Mouse (Mus musculus) forebrain, embryonic 13.5 days (tissue): ENCODE measurements at regions not wholly inside any gene's neighbourhood (a gene's known extent, or its start where the extent isn't known, plus 50 kb on each side); places are given as distances from the start of the nearest gene placed in this dataset.
A peak's percentile ranks its signal among the peaks of the same experiment; 100 is the strongest.

Experiments
- ATAC-seq: fragments of 200-750 bp; cut with Nextera tagmentation; 2 replicates; pipeline ENCODE4 v1.8.0; 2017
- H3K27ac ChIP-seq: fragments of 300-500 bp; sonication (generic); 2 replicates; pipeline ENCODE4 v1.5.1; 2015; ENCODE audit warnings: inconsistent platforms, mild to moderate bottlenecking, moderate library complexity
- H3K27me3 ChIP-seq: fragments of 300-500 bp; sonication (generic); 2 replicates; pipeline ENCODE4 v1.6.1; 2015; ENCODE audit warnings: mild to moderate bottlenecking, inconsistent platforms
- H3K36me3 ChIP-seq: fragments of 300-500 bp; sonication (generic); 2 replicates; pipeline ENCODE4 v1.6.1; 2015; ENCODE audit warnings: mild to moderate bottlenecking, inconsistent platforms; ENCODE audit not compliant: poor library complexity, severe bottlenecking
- H3K4me1 ChIP-seq: fragments of 300-500 bp; sonication (generic); 2 replicates; pipeline ENCODE4 v1.6.1; 2015; ENCODE audit warnings: inconsistent platforms
- H3K4me2 ChIP-seq: fragments of 300-500 bp; sonication (generic); 2 replicates; pipeline ENCODE4 v1.6.1; 2015; ENCODE audit warnings: inconsistent platforms, mild to moderate bottlenecking, moderate library complexity
- H3K4me3 ChIP-seq: fragments of 300-500 bp; sonication (generic); 2 replicates; pipeline ENCODE4 v1.5.1; 2015; ENCODE audit warnings: mild to moderate bottlenecking, inconsistent platforms
- H3K9ac ChIP-seq: fragments of 300-500 bp; sonication (generic); 2 replicates; pipeline ENCODE4 v1.6.1; 2015; ENCODE audit warnings: mild to moderate bottlenecking, inconsistent platforms
- H3K9me3 ChIP-seq: fragments of 300-500 bp; sonication (generic); replicated peaks from 2 replicates; pipeline ENCODE4 v1.6.1; 2016; ENCODE audit warnings: inconsistent platforms
- WGBS: fragments of 180-500 bp; shearing (Covaris S2); methylation state at CpG from one replicate; pipeline ENCODE4 v1.1.7; 2015; 5-methylcytosine and 5-hydroxymethylcytosine counted together

DNA sequence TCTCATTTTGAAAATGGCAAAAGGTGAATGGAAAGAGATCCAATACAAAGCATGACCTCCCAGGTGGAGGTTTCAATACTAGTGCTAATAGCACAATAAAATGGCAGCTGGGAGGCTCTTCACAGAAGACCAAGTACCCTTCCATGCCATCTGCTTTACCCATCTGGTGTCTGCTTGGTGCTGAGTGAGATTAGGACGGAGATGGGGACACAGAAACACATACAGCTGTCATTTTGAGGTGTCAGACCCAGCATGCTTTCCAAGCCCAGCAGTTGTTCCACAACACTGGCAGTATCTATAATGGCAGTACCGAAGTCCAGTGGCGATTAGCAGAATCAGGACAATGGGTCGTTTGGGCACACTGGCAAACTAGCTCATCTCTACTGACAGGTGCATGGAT lies 118.9 kb upstream of the 1700064H15Rik start:
- no peaks in the 10 kb centered on the region for H3K4me1 ChIP-seq
- ATAC-seq: peak; percentile 51; the same call in 1 of the 2 replicates
- 82% methylated on average over 4 of the region's 4 CpGs for WGBS
- H3K27me3 ChIP-seq: no peaks in the 10 kb centered on the region
- H3K4me2 ChIP-seq: no peak overlapping the region
- H3K27ac ChIP-seq: no peak overlapping the region
- H3K4me3 ChIP-seq: no peak overlapping the region
- no peaks in the 10 kb centered on the region for H3K36me3 ChIP-seq
- no peaks in the 10 kb centered on the region for H3K9me3 ChIP-seq
- no peak overlapping the region for H3K9ac ChIP-seq

DNA sequence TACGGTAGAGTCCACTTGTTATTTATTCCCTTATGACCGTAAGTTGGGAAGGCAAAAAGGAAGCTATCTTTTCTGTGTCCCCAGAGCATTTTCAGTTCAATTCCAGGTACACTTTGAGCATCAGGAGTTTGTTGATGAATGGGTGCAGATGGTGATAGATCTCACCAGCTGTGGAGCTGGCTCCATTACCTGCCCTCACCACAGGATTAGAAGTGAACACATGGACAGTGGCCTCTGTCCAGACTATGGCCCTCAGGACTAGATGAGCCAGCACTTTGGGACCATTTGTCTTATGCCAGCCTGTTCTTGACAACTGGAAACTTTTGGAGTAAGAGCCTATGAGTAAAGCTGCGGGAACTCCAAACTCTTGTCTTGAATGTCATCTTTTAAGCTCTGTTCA lies 123.5 kb upstream of the 1700064H15Rik start:
- ATAC-seq: no peak
- no peak overlapping the region for H3K9ac ChIP-seq
- H3K4me2 ChIP-seq: no peak overlapping the region
- no peak overlapping the region for H3K4me3 ChIP-seq
- no peaks in the 10 kb centered on the region for H3K4me1 ChIP-seq
- no peaks in the 10 kb centered on the region for H3K36me3 ChIP-seq
- no peak overlapping the region for H3K27ac ChIP-seq
- H3K27me3 ChIP-seq: no peaks in the 10 kb centered on the region
- H3K9me3 ChIP-seq: no peaks in the 10 kb centered on the region
- 97% methylated on average over 3 of the region's 3 CpGs for WGBS

DNA sequence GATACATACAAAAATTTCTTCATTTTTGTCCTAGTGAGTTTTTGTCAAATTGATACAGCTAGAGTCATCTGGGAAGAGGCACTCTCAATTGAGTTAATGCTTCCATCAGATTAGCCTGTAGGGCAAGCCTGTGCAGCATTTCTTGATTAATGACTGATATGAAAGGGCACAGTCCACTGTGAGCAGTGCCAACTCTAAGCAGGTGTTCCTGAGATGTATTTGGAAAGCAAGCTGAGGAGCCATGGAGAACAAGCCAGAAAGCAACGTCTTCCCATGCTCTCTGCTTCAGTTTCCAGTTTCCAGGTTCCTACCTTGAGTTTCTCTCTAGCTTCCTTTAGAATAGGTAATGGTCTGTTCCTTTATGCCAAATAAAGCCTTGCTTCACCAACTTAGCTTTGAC lies 125.5 kb upstream of the 1700064H15Rik start:
- Histone ChIP-seq H3K36me3 (no peaks in the 10 kb centered on the region), H3K4me3 (no peak overlapping the region), H3K9me3 (no peaks in the 10 kb centered on the region), H3K27ac (no peak overlapping the region), H3K4me1 (no peaks in the 10 kb centered on the region), H3K4me2 (no peak overlapping the region), H3K27me3 (no peaks in the 10 kb centered on the region), H3K9ac (no peak overlapping the region)
- ATAC-seq: no peak
- WGBS: 92% methylated on average over 1 of the region's 1 CpGs

DNA sequence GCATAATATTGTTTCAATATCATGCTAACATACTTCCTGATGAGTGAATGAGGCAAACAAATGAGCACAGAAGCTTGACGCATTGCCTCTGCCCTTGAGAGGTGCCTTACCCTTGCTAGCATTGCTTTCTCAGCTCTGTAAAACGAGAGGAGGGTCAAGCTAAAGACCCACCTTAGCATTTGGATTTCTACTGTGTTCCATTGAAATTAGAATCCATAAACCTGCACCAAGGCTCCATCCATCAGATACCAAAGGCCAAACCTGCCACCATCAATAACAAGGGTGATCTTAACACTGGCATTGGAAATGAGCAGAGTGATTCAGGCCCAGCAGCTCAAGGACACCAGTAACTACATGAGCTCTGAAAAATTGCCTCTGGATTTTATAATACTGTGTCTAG lies 126.2 kb upstream of the 1700064H15Rik start:
- 69% methylated on average over 2 of the region's 2 CpGs for WGBS
- H3K4me2 ChIP-seq: no peak overlapping the region
- no peaks in the 10 kb centered on the region for H3K36me3 ChIP-seq
- no peak overlapping the region for H3K9ac ChIP-seq
- H3K4me1 ChIP-seq: no peaks in the 10 kb centered on the region
- no peak overlapping the region for H3K4me3 ChIP-seq
- no peaks in the 10 kb centered on the region for H3K9me3 ChIP-seq
- no peak for ATAC-seq
- no peak overlapping the region for H3K27ac ChIP-seq
- H3K27me3 ChIP-seq: no peaks in the 10 kb centered on the region

DNA sequence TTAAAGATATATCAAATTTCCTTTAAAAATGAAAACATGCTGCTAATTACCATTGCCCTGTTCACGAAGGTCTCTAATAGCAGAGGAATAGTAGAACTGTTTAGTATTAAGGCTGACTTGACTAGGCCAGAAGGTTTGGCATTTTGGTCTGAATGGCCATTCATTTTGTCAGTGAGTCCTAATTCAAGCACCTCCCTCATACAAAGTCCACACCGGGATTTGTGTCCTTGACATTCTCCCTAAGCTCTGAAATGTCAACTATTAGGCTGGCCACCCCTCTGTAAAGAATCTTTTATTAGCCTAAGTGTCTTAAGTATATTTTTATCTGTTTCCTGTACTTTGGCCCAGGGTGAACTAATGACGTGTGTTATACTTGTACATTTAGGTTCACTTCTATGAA lies 126.7 kb upstream of the 1700064H15Rik start:
- no peak overlapping the region for H3K4me3 ChIP-seq
- H3K9ac ChIP-seq: no peak overlapping the region
- H3K4me1 ChIP-seq: no peaks in the 10 kb centered on the region
- WGBS: 82% methylated on average over 3 of the region's 3 CpGs
- no peak for ATAC-seq
- H3K27me3 ChIP-seq: no peaks in the 10 kb centered on the region
- H3K36me3 ChIP-seq: no peaks in the 10 kb centered on the region
- no peak overlapping the region for H3K4me2 ChIP-seq
- H3K27ac ChIP-seq: no peak overlapping the region
- H3K9me3 ChIP-seq: no peaks in the 10 kb centered on the region

DNA sequence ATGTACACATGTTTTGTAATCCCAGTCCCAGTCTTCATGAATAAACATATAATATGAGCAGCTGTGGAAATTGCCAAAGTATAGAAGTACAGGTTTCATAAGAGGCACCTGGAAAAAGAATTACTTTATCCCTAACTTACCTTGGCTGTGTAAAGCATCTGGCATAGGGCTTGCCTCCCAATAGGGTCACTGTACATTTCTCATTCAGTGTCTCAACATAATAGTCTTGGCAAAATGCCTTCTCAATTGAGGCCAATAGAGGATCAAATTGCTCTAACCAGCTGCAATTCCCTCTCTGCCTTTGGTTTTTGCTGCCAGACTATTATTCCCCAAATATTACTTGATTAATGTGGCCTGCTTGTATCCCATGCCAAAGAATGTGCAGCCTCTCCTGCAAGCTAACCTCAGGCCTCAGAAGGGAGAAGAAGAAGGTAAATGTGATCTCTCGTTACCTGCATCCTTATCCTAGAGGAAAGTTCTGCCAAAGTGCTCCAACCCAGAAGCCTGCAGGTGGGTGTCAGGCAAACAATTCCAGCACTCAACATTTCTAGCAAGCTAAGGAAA lies 158.2 kb upstream of the Cp start:
- Histone ChIP-seq H3K4me2 (no peak overlapping the region), H3K36me3 (no peaks in the 10 kb centered on the region), H3K27ac (no peak overlapping the region), H3K4me3 (no peak overlapping the region), H3K9ac (no peak overlapping the region), H3K4me1 (peaks cover 4% of the 10 kb centered on the region; the same call in 1 of the 2 replicates), H3K9me3 (no peaks in the 10 kb centered on the region), H3K27me3 (no peaks in the 10 kb centered on the region)
- ATAC-seq: 0 out of 2 replicates have a peak, but pooled peaks have one; percentile 8
- WGBS: 78% methylated on average over 1 of the region's 1 CpGs

DNA sequence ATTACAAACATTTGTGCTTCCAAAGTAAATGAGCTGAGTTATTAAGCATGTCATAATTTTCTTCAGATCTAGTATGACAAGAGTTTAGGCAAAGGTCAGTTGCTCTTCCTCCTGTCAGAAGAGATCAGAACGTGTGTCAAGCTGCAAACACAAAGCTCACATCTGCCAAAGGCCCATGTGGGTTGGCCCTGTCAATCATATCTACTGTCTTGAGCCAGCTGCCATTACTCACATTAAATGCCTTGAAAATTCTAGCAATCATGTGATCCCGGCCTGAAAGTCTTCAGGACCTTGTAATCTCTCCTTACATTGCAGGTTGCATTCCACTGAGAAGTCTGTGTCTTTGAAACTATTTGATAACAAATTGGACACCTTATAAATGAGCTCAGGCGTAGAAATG lies 146.8 kb upstream of the Cp start:
- no peaks in the 10 kb centered on the region for H3K4me1 ChIP-seq
- 79% methylated on average over 3 of the region's 3 CpGs for WGBS
- H3K9me3 ChIP-seq: no peaks in the 10 kb centered on the region
- H3K27me3 ChIP-seq: no peaks in the 10 kb centered on the region
- no peak overlapping the region for H3K9ac ChIP-seq
- no peak overlapping the region for H3K4me2 ChIP-seq
- no peak overlapping the region for H3K4me3 ChIP-seq
- H3K27ac ChIP-seq: no peak overlapping the region
- no peaks in the 10 kb centered on the region for H3K36me3 ChIP-seq
- no peak for ATAC-seq

DNA sequence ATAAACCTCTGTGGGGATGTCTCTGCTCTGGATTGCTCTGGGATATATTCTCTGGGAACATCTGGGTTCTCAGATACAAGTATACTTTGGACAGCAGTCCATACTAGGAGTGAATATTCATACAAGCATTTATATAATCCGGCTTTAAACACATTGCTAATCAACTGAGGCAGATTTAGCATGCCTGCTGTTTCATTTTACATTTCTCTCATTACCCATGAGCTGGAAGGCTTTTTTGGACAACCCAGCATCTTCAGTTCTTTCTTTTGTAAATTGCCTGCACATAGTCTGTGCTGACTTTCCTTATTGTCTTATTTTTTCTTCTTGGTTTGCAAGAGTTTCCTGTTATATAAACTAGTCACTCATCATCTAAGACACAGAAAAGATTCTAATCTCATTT lies 131.9 kb upstream of the Cp start:
- Histone ChIP-seq H3K4me3 (no peak overlapping the region), H3K4me2 (no peak overlapping the region), H3K9me3 (no peaks in the 10 kb centered on the region), H3K36me3 (no peaks in the 10 kb centered on the region), H3K9ac (no peak overlapping the region), H3K27me3 (no peaks in the 10 kb centered on the region), H3K27ac (no peak overlapping the region), H3K4me1 (peaks cover 5% of the 10 kb centered on the region)
- ATAC-seq: no peak
- 81% methylated on average over 1 of the region's 1 CpGs for WGBS

DNA sequence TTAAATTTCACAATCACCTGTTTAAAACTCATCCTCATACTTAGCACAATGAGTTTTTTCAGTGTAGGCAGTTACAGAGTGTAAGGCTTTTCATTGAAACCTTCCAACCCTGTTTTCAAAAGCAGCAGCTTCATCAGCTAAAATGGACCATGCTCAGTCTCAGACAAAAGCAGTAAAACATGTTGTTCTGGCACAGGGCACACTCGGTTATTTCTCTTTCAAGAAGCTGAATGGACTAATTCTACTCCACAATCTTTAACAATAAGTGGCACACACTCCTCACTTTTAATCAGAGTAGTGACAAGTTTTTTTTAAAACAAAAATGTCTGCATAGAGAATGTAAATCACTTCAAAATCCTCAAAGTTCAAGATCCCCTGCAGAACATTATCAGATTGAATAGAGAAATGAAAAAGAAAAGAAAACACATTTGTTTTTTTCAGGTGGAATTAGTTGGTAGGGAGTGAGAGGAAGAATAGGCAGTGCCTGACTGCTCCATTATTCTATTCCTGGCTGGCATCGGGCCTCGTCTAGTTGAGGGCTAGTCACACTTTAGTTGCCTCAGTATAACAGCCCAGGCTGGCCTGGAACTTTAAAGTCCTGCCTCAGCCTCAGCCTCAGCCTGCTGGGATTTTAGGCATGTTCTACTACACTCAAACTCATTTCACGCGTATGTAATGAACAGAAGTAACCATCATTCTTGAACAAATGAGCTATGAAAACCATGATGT lies 128.2 kb upstream of the Cp start:
- Histone ChIP-seq H3K9me3 (no peaks in the 10 kb centered on the region), H3K27ac (no peak overlapping the region), H3K4me1 (peaks cover 5% of the 10 kb centered on the region), H3K27me3 (no peaks in the 10 kb centered on the region), H3K4me2 (no peak overlapping the region), H3K9ac (no peak overlapping the region), H3K4me3 (no peak overlapping the region), H3K36me3 (no peaks in the 10 kb centered on the region)
- 38% methylated on average over 5 of the region's 5 CpGs for WGBS
- peak; percentile 92 for ATAC-seq

DNA sequence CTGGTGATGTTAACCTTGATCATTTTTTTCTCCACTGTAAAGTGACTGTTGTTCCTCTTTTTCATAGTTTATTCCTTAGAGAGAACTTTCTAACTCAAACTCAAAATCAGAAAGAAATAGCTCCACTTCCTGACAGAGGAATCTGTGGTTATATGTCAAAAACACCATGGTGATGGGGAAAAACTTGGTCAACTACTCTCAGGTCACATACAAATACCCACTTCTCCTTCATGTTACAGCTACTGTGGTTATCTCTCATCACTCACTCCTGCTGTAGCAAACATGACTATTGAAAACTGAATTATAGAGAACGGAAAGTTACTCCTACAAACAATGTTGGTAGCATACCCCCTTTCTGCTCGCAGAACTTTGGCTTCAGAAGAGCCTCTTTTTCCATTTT lies 127.1 kb upstream of the Cp start:
- WGBS: 89% methylated on average over 2 of the region's 2 CpGs
- H3K9me3 ChIP-seq: no peaks in the 10 kb centered on the region

DNA sequence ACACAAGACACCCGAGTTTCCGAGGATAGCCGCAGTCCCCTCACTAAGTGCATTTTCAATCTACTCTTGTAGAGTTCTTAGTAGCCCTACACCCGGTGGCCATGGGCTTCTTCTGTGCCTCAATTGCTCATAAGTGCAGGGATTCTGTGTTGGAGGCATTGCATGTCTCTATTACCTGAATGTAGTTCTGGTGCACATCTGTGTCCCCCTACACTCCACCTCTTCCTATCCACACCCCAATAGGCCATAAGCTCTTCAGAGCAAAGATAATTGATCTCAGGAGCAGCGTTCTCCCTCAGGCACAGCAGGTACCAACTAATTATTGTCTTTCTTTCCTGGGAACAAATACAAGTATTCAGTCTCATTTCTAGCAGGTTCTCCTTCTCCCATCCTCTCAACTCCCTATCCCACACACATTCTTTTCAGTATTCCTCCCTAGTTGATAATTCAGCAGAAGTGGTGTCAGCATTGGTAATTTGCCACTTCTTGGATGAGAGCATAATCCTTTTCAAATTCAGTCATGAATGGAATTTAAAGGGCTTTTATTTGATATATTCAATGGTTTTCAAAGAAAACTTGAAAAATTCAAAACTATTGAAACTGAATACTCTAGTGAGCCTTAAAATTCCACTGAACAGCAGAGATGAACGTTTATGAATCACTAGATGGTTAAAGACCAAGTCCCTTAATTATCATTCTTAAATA lies 108.7 kb upstream of the Cp start:
- no peaks in the 10 kb centered on the region for H3K27me3 ChIP-seq
- 0 out of 2 replicates have a peak, but pooled peaks cover 3% of the 10 kb centered on the region for H3K4me1 ChIP-seq
- H3K9me3 ChIP-seq: no peaks in the 10 kb centered on the region
- no peaks in the 10 kb centered on the region for H3K36me3 ChIP-seq
- no peak overlapping the region for H3K9ac ChIP-seq
- no peak overlapping the region for H3K4me3 ChIP-seq
- no peak overlapping the region for H3K4me2 ChIP-seq
- peak; percentile 80 for ATAC-seq
- WGBS: 64% methylated on average over 6 of the region's 6 CpGs
- 0 out of 2 replicates have a peak overlapping the region, but pooled peaks have one; percentile 33 for H3K27ac ChIP-seq

More for the DNA sequence above, 127.1 kb upstream of the Cp start:
- Histone ChIP-seq H3K36me3 (no peaks in the 10 kb centered on the region), H3K27ac (no peak overlapping the region), H3K4me3 (no peak overlapping the region), H3K27me3 (no peaks in the 10 kb centered on the region), H3K9ac (no peak overlapping the region), H3K4me2 (no peak overlapping the region), H3K4me1 (peaks cover 5% of the 10 kb centered on the region)
- ATAC-seq: no peak

DNA sequence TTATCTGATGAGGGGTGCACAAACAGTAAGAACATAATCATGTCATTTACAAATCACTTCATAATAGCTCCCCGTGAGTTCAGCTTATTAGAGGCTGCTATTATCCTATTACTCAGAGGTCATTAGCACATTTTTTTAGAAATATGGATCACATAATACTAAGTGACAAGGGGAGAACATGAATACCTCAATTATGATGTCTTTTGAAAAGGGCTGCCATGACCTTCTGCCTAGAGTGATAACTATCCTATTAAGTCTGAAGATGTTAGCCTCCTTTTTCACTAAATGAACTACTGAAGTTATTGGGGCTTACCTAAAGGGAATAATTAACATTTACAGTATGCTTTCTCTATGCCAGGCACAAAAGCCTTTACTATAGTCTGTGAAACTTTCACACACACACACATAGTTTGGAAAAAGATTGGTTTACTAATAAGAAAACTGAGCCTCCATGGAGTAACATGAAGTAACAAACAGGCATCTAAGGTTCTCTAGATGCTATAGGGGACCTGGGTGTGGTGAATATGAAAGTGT lies 108.1 kb upstream of the Cp start:
- Histone ChIP-seq H3K9me3 (no peaks in the 10 kb centered on the region), H3K9ac (no peak overlapping the region), H3K4me2 (no peak overlapping the region), H3K36me3 (no peaks in the 10 kb centered on the region), H3K4me1 (0 out of 2 replicates have a peak, but pooled peaks cover 3% of the 10 kb centered on the region), H3K27ac (no peak overlapping the region), H3K4me3 (no peak overlapping the region), H3K27me3 (no peaks in the 10 kb centered on the region)
- ATAC-seq: peak; percentile 53
- WGBS: 24% methylated on average over 1 of the region's 1 CpGs
